Mouse (Mus musculus) spleen, adult 2 months (tissue): ENCODE data around the gene Dnajb1.

Experiments used
- CTCF ChIP-seq: fragments of 200-500 bp; IDR thresholded peaks from 2 replicates; pipeline ENCODE4 v1.5.1; 2011; ENCODE audit warnings: mild to moderate bottlenecking, inconsistent platforms; ENCODE audit not compliant: insufficient read depth, insufficient read length, insufficient replicate concordance; ENCODE audit errors: extremely low read depth
- POLR2A ChIP-seq: fragments of 200-500 bp; IDR thresholded peaks from 2 replicates; pipeline ENCODE4 v1.6.1; 2011; ENCODE audit warnings: low read depth, low read length, inconsistent platforms

GRCm38 (mm10) chr8:83571791-83572190 lies 36.2 kb upstream of the Dnajb1 start:
- TF ChIP-seq CTCF (no peak), POLR2A (no peak)
